Mouse (Mus musculus) forebrain, embryonic 13.5 days (tissue): ENCODE measurements around the gene P2ry13. TPM values are rescaled to one million over a fixed set of nuclear protein-coding genes. Genes with fewer than 3 reads are reported as not detected.

Experiments used
- ATAC-seq: fragments of 200-750 bp; cut with Nextera tagmentation; 2 replicates; pipeline ENCODE4 v1.8.0; 2017
- H3K27ac ChIP-seq: fragments of 300-500 bp; sonication (generic); 2 replicates; pipeline ENCODE4 v1.5.1; 2015; ENCODE audit warnings: inconsistent platforms, mild to moderate bottlenecking, moderate library complexity
- H3K27me3 ChIP-seq: fragments of 300-500 bp; sonication (generic); 2 replicates; pipeline ENCODE4 v1.6.1; 2015; ENCODE audit warnings: mild to moderate bottlenecking, inconsistent platforms
- H3K36me3 ChIP-seq: fragments of 300-500 bp; sonication (generic); 2 replicates; pipeline ENCODE4 v1.6.1; 2015; ENCODE audit warnings: mild to moderate bottlenecking, inconsistent platforms; ENCODE audit not compliant: poor library complexity, severe bottlenecking
- H3K4me1 ChIP-seq: fragments of 300-500 bp; sonication (generic); 2 replicates; pipeline ENCODE4 v1.6.1; 2015; ENCODE audit warnings: inconsistent platforms
- H3K4me2 ChIP-seq: fragments of 300-500 bp; sonication (generic); 2 replicates; pipeline ENCODE4 v1.6.1; 2015; ENCODE audit warnings: inconsistent platforms, mild to moderate bottlenecking, moderate library complexity
- H3K4me3 ChIP-seq: fragments of 300-500 bp; sonication (generic); 2 replicates; pipeline ENCODE4 v1.5.1; 2015; ENCODE audit warnings: mild to moderate bottlenecking, inconsistent platforms
- H3K9ac ChIP-seq: fragments of 300-500 bp; sonication (generic); 2 replicates; pipeline ENCODE4 v1.6.1; 2015; ENCODE audit warnings: mild to moderate bottlenecking, inconsistent platforms
- H3K9me3 ChIP-seq: fragments of 300-500 bp; sonication (generic); replicated peaks from 2 replicates; pipeline ENCODE4 v1.6.1; 2016; ENCODE audit warnings: inconsistent platforms
- WGBS: fragments of 180-500 bp; shearing (Covaris S2); methylation state at CpG from one replicate; pipeline ENCODE4 v1.1.7; 2015; 5-methylcytosine and 5-hydroxymethylcytosine counted together
- polyA plus RNA-seq: library from polyadenylated mRNA; unstranded; fragments of >200 nt; fragmentation: Nextera tagmentation; extraction: Ambion mirVana; gene quantifications from 2 replicates; pipeline ENCODE4 v1.2.1, GENCODE M21; 2015

Gene P2ry13
- polyA plus RNA-seq = 0.94 and 1.2 TPM in 2 replicates

DNA sequence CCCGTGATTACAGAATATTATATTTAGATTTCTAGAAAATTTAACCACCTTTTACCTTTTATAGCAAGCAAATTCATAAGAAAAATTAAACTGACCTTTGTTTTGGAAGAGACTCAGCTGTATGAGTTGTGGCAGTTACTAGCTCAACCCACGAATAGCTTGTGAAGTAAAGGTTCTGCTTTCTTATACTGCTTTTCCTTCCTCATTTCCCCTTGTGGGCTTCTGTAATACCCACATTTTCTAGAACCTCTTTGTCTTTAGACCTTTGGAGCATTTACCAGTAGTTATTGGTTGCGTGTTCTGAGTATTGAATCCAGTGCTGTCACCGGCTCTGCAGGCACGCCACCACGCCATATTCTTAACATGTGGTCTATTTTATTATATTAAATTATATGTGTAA is at the start of gene P2ry13:
TSS of gene P2ry13 (minus strand) at position 156 of the 400 bp plus-strand sequence.
- Histone ChIP-seq H3K4me1 (no peaks in the 10 kb centered on the region), H3K27ac (no peak within 1 kb of the TSS), H3K36me3 (no peaks in the 10 kb centered on the region), H3K4me3 (no peak within 1 kb of the TSS), H3K27me3 (no peaks in the 10 kb centered on the region), H3K9ac (no peak within 1 kb of the TSS), H3K4me2 (no peak within 1 kb of the TSS), H3K9me3 (no peaks in the 10 kb centered on the region)
- 95% methylated on average over 6 of the region's 6 CpGs for WGBS
- ATAC-seq = no peak

DNA sequence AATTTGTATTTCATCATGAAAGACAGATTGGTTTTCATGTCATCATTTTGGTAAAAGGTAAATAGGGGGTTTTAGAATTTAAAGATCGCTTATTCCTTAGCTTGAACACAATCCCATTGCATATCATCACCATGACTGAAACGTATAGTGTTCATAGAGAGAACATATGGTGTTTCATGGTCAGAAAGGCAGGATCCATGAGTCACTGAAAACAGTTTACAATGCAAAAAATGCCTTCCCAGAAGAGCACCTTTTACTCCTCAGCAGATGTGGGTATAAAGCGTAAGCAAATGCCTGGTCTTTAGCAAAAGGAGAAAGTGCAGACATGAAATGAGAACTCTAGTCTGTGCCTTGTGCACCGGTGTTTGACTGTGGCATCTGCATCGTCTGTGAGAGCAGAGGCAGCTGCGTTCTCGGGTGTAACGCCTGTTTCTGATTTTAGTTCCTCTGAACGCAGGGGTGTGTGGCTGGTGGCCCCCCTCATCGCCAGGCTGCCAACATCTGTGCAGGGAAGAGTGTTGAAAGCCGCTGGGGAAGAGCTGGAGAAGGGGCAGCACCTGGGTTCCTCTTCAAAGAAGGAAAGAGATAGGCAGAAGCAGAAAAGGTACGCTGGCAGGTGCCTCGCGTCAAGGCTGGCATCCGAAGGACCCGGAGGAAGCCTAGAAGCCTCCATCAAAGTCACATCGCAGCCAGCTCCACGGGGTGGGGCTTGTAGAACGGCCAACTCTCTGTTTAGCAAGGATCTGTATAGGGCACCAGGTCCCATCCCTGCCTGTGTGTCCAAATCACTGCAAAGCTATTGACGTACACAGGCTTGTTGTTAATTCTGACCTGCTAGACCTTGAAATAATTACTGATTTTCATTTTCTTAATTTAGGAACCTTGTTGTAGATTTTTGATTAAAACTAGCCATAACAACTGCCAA is 47.3 kb upstream of the P2ry13 start:
- Histone ChIP-seq H3K27me3 (no peaks in the 10 kb centered on the region), H3K4me2 (no peak overlapping the region), H3K4me3 (no peak overlapping the region), H3K36me3 (no peaks in the 10 kb centered on the region), H3K9me3 (no peaks in the 10 kb centered on the region), H3K27ac (no peak overlapping the region), H3K9ac (no peak overlapping the region), H3K4me1 (peaks cover 10% of the 10 kb centered on the region; the same call in 1 of the 2 replicates)
- 90% methylated on average over 20 of the region's 20 CpGs for WGBS
- no peak for ATAC-seq

DNA sequence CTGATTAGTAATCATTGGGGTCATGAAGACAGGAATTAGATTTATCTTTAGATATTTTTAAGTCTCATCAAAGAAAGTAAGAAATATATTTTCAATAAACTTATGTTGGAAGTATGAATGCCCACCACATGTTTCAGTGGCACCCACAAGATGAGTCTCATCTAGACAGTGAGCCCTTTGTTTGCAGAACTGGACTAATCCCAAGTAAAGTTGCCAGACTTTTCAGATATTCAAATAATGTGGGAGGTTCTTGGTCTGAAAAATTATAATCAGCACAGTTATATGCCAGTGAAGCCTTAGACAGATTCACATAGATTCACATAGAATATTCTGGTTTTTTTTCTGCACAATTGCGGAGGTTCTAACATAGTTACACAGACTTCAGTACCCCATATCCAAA is 39.8 kb upstream of the P2ry13 start:
- Histone ChIP-seq H3K4me3 (no peak overlapping the region), H3K27me3 (no peaks in the 10 kb centered on the region), H3K9me3 (no peaks in the 10 kb centered on the region), H3K36me3 (no peaks in the 10 kb centered on the region), H3K4me1 (0 out of 2 replicates have a peak, but pooled peaks cover 7% of the 10 kb centered on the region), H3K4me2 (no peak overlapping the region), H3K27ac (no peak overlapping the region), H3K9ac (no peak overlapping the region)
- WGBS = 100% methylated on average over 1 of the region's 1 CpGs
- no peak for ATAC-seq

DNA sequence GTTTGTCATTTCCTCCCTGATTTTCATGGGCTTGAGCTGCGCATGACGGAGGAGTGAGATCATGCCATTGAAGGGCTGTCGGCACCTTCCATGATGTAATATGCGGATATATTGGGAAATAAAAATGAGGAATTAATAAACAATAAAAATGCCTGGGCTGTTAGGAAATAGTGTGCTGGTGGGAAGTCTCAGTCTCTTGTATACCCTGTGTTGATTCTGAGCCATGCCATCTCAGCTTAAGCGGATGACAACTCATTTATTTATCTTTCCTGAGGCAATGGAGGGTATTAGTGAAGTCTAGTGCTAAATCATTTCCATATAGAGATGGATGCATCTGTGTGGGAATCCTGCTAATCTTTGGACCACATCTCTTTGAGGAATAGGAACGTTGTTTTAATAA is 37.3 kb upstream of the P2ry13 start:
- Histone ChIP-seq H3K4me3 (no peak overlapping the region), H3K27ac (no peak overlapping the region), H3K27me3 (no peaks in the 10 kb centered on the region), H3K4me1 (0 out of 2 replicates have a peak, but pooled peaks cover 7% of the 10 kb centered on the region), H3K4me2 (no peak overlapping the region), H3K9me3 (no peaks in the 10 kb centered on the region), H3K36me3 (no peaks in the 10 kb centered on the region), H3K9ac (no peak overlapping the region)
- ATAC-seq = no peak
- 88% methylated on average over 6 of the region's 6 CpGs for WGBS

DNA sequence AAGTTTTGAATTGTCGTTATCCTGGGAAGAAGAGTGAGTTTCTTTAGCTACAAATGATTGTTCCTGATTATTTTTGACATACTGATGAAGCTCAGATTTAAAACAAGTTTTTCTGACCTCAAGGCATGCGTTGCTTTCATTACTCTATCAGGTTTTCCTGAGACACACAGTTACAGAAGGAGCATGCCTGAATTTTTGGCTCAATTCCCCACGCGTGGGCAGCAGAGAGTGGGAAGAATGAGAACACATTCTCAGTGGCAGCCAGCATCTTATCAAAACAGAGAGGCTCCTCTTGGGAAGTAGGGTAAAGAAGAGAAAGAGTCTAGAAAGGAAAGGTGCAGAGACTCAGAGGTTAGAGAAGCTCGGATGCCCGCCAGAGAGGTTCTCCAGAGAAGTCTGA is 32.7 kb upstream of the P2ry13 start:
- Histone ChIP-seq H3K4me3 (no peak overlapping the region), H3K36me3 (no peaks in the 10 kb centered on the region), H3K27ac (no peak overlapping the region), H3K9me3 (no peaks in the 10 kb centered on the region), H3K9ac (no peak overlapping the region), H3K27me3 (no peaks in the 10 kb centered on the region), H3K4me1 (no peaks in the 10 kb centered on the region), H3K4me2 (no peak overlapping the region)
- no peak for ATAC-seq
- 84% methylated on average over 6 of the region's 6 CpGs for WGBS

DNA sequence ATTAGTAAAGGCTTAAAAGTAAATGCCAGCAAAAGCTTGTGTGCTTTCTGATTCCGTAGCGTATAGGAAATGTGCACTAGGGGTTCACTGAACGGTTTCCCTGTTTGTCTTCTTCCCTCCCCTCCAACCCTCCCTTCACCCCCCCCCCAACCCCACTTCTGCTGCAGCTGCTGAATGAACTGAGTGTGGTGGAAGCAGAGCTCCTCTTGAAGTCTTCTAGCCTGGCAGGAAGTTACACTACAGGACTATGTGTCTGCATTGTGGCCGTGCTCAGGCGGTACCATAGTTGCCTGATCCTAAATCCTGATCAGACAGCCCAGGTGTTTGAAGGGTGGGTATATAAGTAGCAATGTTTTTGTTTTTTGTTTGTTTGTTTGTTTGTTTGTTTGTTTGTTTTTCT is 24.2 kb upstream of the P2ry13 start:
- H3K4me1 ChIP-seq = no peaks in the 10 kb centered on the region
- H3K27me3 ChIP-seq = no peaks in the 10 kb centered on the region
- ATAC-seq = no peak
- no peak overlapping the region for H3K4me2 ChIP-seq
- H3K27ac ChIP-seq = no peak overlapping the region
- H3K9me3 ChIP-seq = no peaks in the 10 kb centered on the region
- no peak overlapping the region for H3K4me3 ChIP-seq
- no peak overlapping the region for H3K9ac ChIP-seq
- WGBS = 86% methylated on average over 5 of the region's 5 CpGs
- H3K36me3 ChIP-seq = no peaks in the 10 kb centered on the region

DNA sequence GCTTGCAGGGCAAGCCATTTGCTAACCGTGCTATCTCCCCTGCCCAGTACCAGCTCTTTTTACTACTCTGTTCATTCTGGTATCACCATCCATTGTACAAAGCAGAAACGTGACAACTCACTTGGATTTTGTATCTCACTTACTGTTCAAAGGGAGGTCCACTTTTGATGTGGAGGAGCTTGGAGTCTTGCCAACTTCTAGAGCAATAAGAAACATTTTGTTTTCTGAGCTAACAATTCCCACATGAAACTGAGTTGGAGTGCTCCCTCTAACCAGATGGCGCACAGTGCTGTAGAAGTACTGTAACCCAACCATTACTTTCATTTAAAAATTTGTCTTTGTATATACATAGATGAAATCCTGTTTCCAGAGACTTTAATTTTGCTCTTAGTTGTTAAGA is 20.2 kb upstream of the P2ry13 start:
- Histone ChIP-seq H3K36me3 (no peaks in the 10 kb centered on the region), H3K4me3 (no peak overlapping the region), H3K4me2 (no peak overlapping the region), H3K27me3 (no peaks in the 10 kb centered on the region), H3K4me1 (no peaks in the 10 kb centered on the region), H3K9ac (no peak overlapping the region), H3K9me3 (no peaks in the 10 kb centered on the region), H3K27ac (no peak overlapping the region)
- ATAC-seq = no peak
- 72% methylated on average over 3 of the region's 3 CpGs for WGBS

DNA sequence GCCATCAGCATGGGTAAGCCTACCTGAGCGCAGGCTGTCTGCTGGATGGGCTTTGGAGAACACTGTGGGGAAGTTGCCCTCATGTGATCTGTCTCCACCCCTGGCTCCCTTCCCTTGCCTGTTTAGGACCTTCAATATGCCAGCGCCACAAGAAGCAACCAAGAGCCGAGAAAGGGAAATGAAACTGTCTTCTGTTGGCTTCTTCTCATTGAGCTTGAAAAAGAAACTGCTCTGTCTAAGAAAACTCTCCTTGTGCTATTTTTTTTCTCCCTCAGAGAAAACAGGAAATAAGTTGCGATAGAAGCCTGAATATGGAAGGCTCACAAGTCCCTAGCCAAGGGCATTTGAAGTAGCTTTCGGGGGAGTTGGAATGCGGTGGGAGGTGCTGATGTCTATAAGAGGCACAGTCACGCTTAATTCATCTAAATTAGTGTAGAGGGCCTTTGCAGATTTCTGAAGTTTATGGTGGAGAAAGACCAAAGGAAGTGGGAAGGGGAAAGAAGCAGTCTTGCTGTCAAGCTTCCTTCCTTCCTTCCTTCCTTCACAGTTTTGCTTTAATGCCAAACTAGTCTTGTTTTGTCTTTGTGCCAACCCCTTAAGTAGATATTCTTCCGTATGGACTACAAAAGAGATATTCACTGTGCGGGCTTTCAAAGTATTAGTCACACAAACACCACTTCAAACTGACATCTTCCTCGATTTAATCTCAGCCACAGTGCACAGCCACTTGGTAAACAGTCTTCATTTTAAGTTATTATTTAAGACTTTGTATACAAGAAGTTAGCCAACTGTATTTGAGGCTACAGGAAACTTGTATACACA is 18.3 kb upstream of the P2ry13 start:
- Histone ChIP-seq H3K27me3 (no peaks in the 10 kb centered on the region), H3K4me1 (no peaks in the 10 kb centered on the region), H3K27ac (no peak overlapping the region), H3K4me2 (no peak overlapping the region), H3K9me3 (no peaks in the 10 kb centered on the region), H3K36me3 (no peaks in the 10 kb centered on the region), H3K9ac (no peak overlapping the region), H3K4me3 (no peak overlapping the region)
- 81% methylated on average over 10 of the region's 10 CpGs for WGBS
- no peak for ATAC-seq

DNA sequence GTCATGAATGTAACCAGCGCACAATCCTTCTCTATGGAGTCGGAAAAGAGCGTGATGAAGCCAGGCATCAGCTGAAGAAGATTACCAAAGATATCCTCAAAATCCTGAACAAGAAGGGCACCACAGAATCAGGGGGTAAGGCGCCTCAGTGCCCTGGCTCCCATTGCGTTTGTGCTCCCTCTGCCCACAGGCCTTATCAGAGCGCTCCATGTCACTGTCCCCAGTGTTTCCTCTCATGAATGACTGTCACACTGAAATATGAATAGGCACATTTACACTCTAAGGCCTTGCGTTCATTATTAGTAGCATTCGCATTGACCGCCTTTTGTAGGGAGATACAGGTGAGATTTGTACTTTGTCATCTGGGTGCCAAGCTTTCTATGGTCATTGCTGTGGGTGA is 17.0 kb upstream of the P2ry13 start:
- whole genome bisulfite sequencing = 95% methylated on average over 9 of the region's 9 CpGs
- no peak overlapping the region for H3K9ac ChIP-seq

DNA sequence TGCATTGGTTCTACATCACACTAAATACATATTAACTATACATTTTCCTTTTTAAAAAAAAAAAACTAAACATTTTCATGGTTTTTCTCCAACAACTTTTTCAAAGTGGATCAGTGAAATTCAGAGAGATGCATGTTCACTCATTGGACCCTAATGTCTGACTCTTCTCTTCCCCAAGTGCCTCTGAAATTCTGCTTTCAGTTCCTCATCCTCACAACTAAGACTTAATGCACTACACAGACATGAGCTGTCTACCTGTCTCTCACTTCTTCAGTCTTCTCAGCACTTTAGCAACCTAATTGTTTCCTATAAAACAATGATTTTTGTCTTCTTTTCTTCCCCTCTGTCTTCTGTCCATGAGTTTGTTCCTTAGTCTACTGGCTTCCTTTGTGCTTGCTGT is 14.7 kb upstream of the P2ry13 start:
- no peak overlapping the region for H3K27ac ChIP-seq
- H3K4me3 ChIP-seq = no peak overlapping the region
- no peaks in the 10 kb centered on the region for H3K36me3 ChIP-seq
- no peak overlapping the region for H3K4me2 ChIP-seq
- ATAC-seq = no peak
- no peaks in the 10 kb centered on the region for H3K27me3 ChIP-seq
- no peak overlapping the region for H3K9ac ChIP-seq
- H3K9me3 ChIP-seq = no peaks in the 10 kb centered on the region
- H3K4me1 ChIP-seq = no peaks in the 10 kb centered on the region

More for the DNA sequence above, 17.0 kb upstream of the P2ry13 start:
- ATAC-seq = no peak
- Histone ChIP-seq H3K27ac (no peak overlapping the region), H3K4me2 (no peak overlapping the region), H3K27me3 (no peaks in the 10 kb centered on the region), H3K9me3 (no peaks in the 10 kb centered on the region), H3K4me1 (no peaks in the 10 kb centered on the region), H3K4me3 (no peak overlapping the region), H3K36me3 (no peaks in the 10 kb centered on the region)

DNA sequence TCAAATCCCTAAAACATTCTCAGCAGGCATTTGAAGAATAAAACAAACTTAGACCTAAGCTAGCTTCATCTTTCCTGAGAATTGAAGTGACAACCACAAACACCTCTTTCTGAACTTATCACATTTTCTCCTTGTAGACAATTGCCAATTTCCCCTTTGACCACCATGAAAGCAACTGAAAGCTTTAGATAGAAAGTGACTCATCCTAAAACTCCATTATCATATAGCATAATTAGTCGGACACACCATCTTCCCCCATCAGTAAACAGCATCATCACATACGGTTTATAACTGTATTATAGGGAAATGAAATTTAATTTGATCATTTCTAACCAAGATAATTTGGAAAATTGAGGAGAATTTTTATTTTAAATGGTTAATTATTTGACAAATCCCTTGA is 11.6 kb upstream of the P2ry13 start:
- H3K4me1 ChIP-seq = no peaks in the 10 kb centered on the region

DNA sequence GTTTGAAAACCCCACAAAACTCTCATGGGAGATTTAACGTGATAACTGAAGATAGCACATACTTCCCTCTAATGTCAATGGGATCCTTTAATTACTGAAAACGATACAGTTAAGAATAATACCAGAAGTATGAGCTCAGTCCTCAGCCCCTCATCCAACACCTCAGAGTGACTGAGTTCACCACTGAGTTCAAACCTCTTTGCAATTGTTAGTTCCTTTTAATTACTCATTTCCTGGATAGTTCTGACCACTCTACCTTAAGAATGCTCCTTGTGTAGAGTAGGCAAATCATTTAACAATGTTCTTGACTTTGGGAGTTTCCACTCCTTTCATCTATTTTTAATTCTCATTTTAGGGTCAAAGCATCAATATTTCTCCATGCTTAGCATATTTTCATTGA is 8.6 kb upstream of the P2ry13 start:
- 91% methylated on average over 2 of the region's 2 CpGs for WGBS

More for the DNA sequence above, 11.6 kb upstream of the P2ry13 start:
- 86% methylated on average over 2 of the region's 2 CpGs for WGBS
- H3K4me2 ChIP-seq = no peak overlapping the region
- H3K36me3 ChIP-seq = no peaks in the 10 kb centered on the region
- H3K9me3 ChIP-seq = no peaks in the 10 kb centered on the region
- no peaks in the 10 kb centered on the region for H3K27me3 ChIP-seq
- no peak overlapping the region for H3K4me3 ChIP-seq
- ATAC-seq = no peak
- no peak overlapping the region for H3K27ac ChIP-seq
- H3K9ac ChIP-seq = no peak overlapping the region

More for the DNA sequence above, 8.6 kb upstream of the P2ry13 start:
- Histone ChIP-seq H3K9me3 (no peaks in the 10 kb centered on the region), H3K27ac (no peak overlapping the region), H3K9ac (no peak overlapping the region), H3K4me2 (no peak overlapping the region), H3K4me1 (no peaks in the 10 kb centered on the region), H3K4me3 (no peak overlapping the region), H3K36me3 (no peaks in the 10 kb centered on the region), H3K27me3 (no peaks in the 10 kb centered on the region)
- ATAC-seq = no peak
